Mouse (Mus musculus): ENCODE results near the gene Mtg2.

The Mtg2 gene

GRCm38 (mm10) chr2:180053001-180053400 lies 17.4 kb upstream of the Mtg2 start:
- DNase-seq: no peak

- DNase-seq: no peak
Measured at GRCm38 (mm10) chr2:180063338-180064131, 6.9 kb upstream of the Mtg2 start.

- DNase-seq: no peak
Measured at GRCm38 (mm10) chr2:180069770-180070480, 463 bp upstream of the Mtg2 start.

- no peak for DNase-seq
Measured at GRCm38 (mm10) chr2:180071671-180072070, 1.3 kb downstream of the Mtg2 start.

GRCm38 (mm10) chr2:180072886-180073285 lies 2.5 kb downstream of the Mtg2 start:
- no peak for DNase-seq

GRCm38 (mm10) chr2:180077622-180078021 lies 7.2 kb downstream of the Mtg2 start:
- DNase-seq: no peak

- DNase-seq: no peak
Measured at GRCm38 (mm10) chr2:180080680-180081079, 10.3 kb downstream of the Mtg2 start.

GRCm38 (mm10) chr2:180083063-180083462 lies 12.7 kb downstream of the Mtg2 start:
- DNase-seq: no peak

GRCm38 (mm10) chr2:180084565-180084964 lies 14.2 kb downstream of the Mtg2 start:
- no peak for DNase-seq

- DNase-seq: no peak
Measured at GRCm38 (mm10) chr2:180085926-180086636, 15.7 kb downstream of the Mtg2 start.

- DNase-seq: no peak
Measured at GRCm38 (mm10) chr2:180086637-180087027, 16.2 kb downstream of the Mtg2 start.

- no peak for DNase-seq
Measured at GRCm38 (mm10) chr2:180087472-180087871, 17.1 kb downstream of the Mtg2 start.

- no peak for DNase-seq
Measured at GRCm38 (mm10) chr2:180090285-180090684, 19.9 kb downstream of the Mtg2 start.

GRCm38 (mm10) chr2:180095711-180096110 lies 25.3 kb downstream of the Mtg2 start:
- no peak for DNase-seq

- DNase-seq: no peak
Measured at GRCm38 (mm10) chr2:180097585-180097984, 27.2 kb downstream of the Mtg2 start.

- no peak for DNase-seq
Measured at GRCm38 (mm10) chr2:180098167-180098566, 27.8 kb downstream of the Mtg2 start.

- DNase-seq: no peak
Measured at GRCm38 (mm10) chr2:180099529-180099928, 29.1 kb downstream of the Mtg2 start.

- DNase-seq: peak; percentile 41
Measured at GRCm38 (mm10) chr2:180103151-180103977, 33.0 kb downstream of the Mtg2 start.

- DNase-seq: peak; percentile 76
Measured at GRCm38 (mm10) chr2:180103978-180104658, 33.7 kb downstream of the Mtg2 start, which contains the start of gene Hrh3. Gene Hrh3, minus strand, starts transcription at chr2:180104488.

- no peak for DNase-seq
Measured at GRCm38 (mm10) chr2:180104659-180105377, 34.4 kb downstream of the Mtg2 start.

Data from cerebellum, adult 11 months (tissue).